Mouse (Mus musculus): ENCODE results near the gene Akap11.

Gene Akap11

DNA sequence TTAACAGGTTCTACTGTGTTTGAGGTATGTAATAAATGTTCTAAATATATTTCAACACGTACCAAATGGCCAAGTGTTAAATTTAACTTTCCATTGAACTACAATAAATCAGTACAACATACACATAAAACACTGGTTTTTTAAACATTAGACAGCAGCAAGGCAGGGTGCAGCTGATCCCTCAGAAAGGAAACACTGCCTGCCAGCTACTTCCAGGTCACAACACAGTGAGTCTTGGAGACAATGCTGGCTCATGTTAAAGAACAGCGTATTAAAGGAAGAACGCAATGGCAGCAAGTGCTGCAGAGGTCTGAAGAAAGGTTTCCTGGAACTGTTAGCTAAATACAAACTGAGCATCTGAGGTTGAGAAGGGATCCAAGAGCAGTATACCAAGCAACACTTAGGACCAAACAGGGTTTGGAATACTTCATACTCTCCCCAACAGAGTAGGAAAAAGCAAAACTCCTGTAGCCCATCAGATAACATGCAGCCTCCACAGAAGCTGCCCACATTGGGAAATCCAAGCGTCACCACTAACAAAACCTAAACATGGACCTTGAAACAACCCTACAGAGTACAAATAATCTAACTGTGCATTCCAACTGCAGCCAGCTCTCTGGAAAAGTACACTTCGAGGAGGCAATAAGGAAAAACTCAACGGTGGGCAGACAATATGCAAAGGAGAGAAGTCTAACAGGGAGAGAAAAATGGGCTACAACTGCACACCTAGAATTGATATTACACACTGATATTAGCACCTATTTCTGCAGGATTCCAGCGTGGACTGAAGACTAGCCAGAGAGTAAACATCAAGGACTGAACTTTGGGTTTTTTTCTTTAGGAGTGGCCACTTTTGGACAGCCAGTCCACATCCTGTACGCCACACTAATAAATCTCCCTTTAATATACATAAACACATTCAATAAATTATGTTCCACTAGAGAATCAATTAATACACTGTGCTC, 7.9 kb downstream of the Akap11 start:
- in situ Hi-C loops (cut with MboI; ENCODE audit: low sequenced_read_pairs), result no loop called here

DNA sequence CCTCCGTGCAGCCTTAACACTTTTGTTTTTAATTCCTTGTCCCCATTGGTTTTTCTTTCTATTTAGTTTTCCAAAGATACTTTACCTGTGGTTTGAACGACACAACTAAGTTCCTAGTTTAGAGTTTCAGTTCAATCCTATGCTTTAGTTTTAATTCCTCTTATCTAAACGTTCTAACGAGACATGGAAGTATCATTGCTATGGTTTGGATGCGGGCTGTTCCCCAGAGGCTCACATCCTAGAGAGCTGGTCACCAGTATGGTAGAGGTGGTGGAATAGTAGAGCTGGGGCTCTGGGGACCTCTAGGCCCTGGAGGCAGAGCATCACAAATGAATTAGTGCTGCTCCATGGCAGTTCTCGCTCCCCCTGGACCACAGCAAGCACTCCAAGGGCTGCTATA, 9.7 kb downstream of the Akap11 start:
- in situ Hi-C loops (cut with MboI; ENCODE audit: low sequenced_read_pairs), result no loop called here

DNA sequence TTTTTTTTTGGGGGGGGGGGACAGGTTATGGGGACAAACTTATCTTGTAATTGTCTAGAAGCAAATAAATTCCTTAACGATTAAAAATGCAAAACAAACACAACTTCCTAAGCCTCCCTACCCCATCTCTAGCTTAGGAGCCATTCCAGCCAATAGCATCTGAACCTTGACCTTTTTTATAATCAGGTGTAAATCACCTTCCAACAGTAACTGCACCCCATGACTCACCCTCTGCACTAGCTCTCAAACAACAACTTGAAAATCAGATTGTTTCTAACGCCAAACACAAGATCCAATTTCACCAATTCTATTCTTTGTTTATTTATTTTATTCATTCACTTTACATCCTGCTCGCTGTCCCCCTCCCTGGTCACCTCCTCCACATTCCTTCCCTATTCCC, 10.1 kb downstream of the Akap11 start:
- in situ Hi-C loops (cut with MboI; ENCODE audit: low sequenced_read_pairs), result no loop called here

DNA sequence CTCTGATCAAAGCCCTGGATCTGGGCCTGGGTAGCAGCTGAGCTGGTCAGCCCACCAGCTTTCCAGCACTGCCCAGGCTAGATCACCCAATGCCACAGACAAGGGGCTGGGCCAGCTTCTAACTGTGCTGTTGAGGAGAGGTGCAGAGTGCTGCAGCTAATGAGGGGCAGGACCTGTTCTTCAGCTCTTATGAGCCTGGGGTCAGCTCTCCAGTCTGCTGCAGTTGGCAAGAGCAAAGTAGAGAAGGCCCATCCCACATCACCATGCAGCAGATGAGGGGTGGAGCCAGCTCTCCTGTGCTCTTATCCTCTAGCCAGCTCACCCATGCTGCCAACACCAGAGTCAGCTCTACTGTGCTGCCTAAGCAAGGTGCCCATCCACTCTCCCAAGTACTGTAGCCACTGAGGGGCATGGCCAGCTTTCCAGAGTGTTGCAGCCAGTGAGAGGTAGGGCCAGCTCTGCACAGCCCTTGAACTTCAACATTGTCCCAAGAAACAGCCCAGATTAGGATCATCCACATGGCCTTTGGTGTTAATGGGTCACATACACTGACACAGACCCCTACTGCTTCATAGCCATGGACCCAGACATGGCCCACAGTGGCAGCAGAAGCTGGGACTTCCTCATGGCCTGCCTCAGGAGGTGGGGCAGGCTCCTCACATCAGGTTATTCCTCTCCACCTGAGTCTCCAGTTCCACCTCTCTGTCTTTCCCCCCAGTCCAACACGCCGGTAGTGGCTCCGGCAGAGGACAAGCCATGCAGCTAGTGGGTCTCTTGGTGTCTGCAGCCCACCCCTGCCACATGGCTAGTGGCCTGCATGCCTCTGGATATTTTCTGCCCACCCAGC, 10.8 kb downstream of the Akap11 start:
- in situ Hi-C loops (cut with MboI; ENCODE audit: low sequenced_read_pairs), result no loop called here

- in situ Hi-C loops (cut with MboI; ENCODE audit: low sequenced_read_pairs), result no loop called here
These were observed 11.5 kb downstream of the Akap11 start for GRCm38 (mm10) chr14:78525059-78525458.

- in situ Hi-C loops (cut with MboI; ENCODE audit: low sequenced_read_pairs), result no loop called here
These were observed 25.9 kb downstream of the Akap11 start for GRCm38 (mm10) chr14:78510713-78511112.

DNA sequence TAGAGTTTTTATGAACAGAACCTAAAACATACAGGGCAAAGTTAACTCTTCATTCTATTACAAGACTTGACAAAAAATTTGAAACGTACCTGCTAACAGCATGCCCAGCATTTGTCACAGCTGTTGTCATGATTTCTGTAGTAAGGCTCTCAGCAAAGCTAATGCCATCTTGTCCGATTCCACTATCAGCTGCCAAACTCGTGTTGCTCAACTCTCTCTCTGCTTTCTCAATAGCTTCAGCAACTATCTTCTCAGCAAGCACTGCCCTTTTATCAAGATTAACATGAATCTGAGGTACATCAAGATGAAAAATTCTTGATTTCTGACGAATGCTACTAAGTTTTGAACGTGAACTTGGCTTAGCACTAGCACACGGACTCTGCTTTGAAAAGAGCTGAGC, 26.8 kb downstream of the Akap11 start:
- in situ Hi-C loops (cut with MboI; ENCODE audit: low sequenced_read_pairs), result no loop called here

DNA sequence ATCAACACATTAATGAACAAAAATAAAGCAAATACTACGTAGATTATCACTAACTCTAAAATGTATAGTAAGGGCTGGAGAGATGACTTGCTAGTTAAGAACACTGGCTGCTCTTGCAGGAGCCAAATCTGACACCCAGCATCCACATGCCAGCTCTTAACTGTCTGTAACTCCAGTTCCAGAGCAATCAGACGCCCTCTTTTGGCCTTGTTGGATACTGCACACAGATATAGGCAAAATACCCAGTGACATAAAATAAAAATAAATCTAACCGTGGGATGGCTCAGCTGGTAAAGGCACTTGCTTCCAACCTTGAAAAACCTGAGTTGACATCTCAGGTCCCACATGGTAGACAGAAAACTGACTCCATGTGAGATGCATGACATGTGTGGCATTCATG, 36.0 kb downstream of the Akap11 start:
- in situ Hi-C loops (cut with MboI; ENCODE audit: low sequenced_read_pairs), result no loop called here

DNA sequence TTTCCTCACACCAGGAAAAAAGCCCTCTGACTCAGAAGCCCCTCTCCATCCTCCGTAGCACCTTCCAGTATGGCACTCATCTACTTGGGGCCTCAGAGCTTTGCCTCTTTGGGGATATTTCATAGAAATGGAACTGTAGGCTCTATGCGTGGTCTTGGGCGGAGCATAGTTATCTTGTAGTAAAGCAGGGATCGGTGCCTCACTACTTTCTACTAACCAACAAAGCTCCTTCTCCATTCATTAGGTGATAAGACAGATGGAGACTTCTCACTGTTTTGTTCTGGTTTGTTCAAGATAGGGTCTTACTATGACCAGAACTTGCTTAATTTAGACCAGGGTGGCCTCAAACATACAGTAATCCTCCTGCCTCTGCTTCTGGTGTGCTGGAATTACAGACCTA, 39.9 kb downstream of the Akap11 start:
- in situ Hi-C loops (cut with MboI; ENCODE audit: low sequenced_read_pairs), result no loop called here

GRCm38 (mm10) chr14:78495241-78495640, 41.4 kb downstream of the Akap11 start:
- in situ Hi-C loops (cut with MboI; ENCODE audit: low sequenced_read_pairs), result no loop called here

GRCm38 (mm10) chr14:78492602-78493001, 44.0 kb downstream of the Akap11 start:
- in situ Hi-C loops (cut with MboI; ENCODE audit: low sequenced_read_pairs), result no loop called here

DNA sequence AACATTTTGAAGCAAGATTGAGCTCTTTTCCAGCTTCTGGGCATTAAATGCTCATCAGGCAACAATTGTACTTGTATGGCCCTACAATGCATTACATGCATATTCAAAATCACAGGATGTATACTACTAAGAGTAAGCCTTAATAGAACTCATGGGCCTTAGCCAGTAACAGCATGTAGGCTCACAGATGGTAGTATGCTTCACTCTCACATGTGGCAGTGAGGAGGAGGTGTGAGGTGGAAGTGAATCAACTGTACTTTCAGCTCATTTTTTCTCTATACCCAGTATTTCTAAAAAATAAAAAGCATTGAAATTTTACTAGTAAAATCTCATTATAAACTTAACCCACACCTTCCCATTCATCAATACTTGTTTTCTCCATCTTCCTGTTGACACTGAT, 45.2 kb downstream of the Akap11 start:
- in situ Hi-C loops (cut with MboI; ENCODE audit: low sequenced_read_pairs), result no loop called here

DNA sequence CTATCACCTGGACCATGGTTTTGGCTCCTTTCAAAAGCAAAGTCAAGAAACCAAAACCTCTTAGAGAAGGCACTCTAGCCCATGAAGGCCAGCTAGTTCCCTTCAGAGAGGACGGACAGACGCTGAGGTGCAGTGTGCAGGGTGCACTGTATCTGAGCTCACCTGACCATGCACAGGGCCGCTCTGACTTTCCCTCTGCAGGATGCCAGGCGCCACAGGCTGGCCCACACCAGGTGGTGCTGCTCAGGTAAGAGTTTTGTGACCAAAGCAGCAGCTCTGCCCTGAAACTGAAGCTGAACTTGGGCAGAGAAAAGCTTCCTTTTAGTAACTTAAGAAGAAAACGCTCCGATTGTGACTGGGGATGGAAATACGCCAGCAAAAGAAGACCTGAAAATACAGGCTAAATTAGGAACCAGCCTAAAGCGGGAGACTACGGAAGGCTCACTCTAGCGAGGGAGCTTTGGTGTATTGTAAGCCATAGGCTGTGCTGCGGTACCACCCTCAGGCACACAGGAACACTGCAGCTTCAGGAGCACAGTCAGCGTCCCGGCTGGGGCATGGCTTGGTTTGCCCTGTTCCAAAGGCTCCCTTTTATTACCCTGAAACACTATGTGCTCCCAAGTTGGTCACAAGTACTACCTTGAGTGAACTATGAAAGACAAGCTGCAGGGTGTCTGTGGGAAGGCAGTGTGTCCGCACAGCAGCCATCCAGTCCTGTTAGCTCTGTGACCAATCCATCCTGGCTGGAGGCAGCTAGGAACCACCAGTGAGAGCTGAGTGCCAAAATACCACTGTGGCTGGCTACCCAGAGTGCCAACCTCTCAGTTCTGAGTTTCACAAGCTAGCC, 54.0 kb downstream of the Akap11 start:
- in situ Hi-C loops (cut with MboI; ENCODE audit: low sequenced_read_pairs), result no loop called here

GRCm38 (mm10) chr14:78474058-78474457, 62.5 kb downstream of the Akap11 start:
- in situ Hi-C loops (cut with MboI; ENCODE audit: low sequenced_read_pairs), result no loop called here

DNA sequence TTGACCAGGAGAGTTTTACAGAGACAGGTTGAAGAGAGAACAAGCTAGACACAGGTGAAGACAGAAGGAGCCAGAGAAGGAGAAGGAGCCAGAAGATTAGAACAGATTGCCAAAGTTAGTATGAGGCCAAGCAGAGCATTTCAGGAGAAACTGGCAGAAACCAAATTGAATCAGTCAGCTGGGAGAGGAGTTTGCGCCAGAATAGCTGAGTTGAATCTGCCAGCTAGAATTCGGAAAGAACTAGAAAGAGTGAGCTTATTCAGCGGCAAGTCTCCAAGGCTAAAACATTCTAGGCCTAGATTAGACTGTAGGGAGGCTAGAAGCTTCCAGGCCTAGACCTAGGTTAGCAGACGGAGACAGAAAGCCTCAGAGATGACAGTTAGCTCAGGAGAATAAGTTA, 65.9 kb downstream of the Akap11 start:
- in situ Hi-C loops (cut with MboI; ENCODE audit: low sequenced_read_pairs), result no loop called here

- in situ Hi-C loops (cut with MboI; ENCODE audit: low sequenced_read_pairs), result no loop called here
These were observed 67.6 kb downstream of the Akap11 start for GRCm38 (mm10) chr14:78468991-78469390.

DNA sequence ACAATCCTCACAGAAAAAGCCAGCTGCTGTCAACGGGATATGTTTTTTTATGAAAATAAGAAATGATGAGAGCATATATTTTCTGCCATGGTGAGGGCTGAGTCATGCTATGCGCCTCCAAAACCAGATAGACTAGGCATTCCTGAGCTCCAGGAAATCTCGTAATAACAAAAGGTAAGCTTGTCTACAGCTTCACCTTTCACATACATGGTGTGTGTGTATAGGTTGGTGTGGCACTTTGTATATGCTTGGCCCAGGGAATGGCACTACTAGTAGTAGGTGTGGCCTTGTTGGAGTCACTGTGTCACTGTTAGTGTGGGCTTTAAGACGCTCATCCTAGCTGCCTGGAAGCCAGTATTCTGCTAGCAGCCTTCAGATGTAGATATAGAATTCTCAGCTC, 68.6 kb downstream of the Akap11 start:
- in situ Hi-C loops (cut with MboI; ENCODE audit: low sequenced_read_pairs), result no loop called here

DNA sequence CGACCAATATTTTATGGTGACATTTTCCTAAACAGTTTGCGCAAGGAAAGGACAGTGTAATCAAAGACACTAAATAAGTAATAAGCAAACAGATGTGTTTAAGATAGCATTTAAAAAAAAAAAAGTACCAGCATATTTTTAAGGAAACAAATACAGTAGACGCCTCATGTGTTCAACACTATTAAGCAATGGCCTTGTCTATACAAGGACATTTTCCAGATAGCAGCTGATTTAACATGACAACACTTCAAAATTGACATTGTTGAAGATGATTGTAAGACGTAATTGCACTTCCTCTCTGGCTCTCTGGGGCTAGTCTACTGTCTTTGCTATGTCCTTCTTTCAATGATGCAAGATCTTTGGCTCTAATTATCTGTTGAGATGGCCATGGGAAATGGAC, 72.3 kb downstream of the Akap11 start:
- in situ Hi-C loops (cut with MboI; ENCODE audit: low sequenced_read_pairs), result no loop called here

DNA sequence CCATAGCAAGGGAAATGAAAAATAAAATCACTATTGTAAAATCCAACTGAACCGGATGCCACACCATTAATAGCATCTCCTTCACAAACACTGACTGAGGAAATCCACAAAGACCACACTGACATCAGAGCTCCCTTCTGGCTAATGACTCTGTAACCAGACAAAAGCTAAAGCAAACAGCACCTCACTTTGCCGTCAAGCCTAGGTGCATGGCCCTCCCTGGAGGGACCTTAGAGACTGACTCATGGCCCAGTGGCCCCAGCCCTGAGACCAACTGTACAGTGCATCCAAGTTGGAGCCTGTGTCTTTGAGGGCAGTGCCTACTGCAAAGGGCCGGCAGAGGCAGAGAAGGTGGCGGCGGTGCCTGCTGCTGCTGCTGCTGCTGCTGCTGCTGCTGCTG, 77.5 kb downstream of the Akap11 start:
- in situ Hi-C loops (cut with MboI; ENCODE audit: low sequenced_read_pairs), result no loop called here

DNA sequence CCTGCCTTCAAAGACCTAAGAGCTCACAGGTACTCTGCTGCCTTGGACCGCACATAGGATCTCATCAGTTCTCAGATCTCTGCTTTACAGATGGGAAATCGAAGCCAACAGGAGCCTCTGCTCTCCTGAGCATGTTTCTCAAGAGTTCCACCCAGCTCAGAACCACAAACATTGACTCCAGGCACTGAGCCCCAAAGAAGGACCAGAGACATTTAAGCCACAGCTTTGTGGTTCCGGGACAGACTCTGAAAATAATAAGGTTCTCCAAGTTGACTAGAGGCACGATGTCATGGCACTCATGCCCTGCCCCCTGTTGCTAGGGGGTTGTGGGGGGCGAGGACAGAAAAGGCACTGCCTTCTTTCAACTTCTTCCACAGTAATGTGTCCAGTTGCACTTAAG, 77.9 kb downstream of the Akap11 start:
- in situ Hi-C loops (cut with MboI; ENCODE audit: low sequenced_read_pairs), result no loop called here

DNA sequence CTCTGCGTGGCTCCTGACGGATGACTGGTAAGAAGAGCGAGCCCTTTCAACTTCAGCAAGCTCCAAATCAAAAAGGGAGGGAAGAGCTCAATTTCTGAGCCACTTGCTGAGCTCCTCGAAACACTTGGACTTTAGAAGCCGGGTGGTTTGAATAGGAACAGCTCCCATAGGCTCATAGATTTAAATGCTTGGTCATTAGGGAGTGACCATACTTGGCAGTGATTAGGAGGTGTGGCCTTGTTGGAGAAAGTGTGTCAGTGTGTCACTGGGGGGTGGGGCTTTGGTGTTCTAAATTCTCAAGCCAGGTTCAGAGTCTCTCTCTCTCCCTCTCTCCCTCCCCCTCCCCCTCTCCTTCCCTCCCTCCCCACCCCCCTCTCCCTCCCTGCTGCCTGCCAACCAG, 81.6 kb downstream of the Akap11 start:
- in situ Hi-C loops (cut with MboI; ENCODE audit: low sequenced_read_pairs), result no loop called here
